Mouse (Mus musculus): ENCODE measurements at regions not wholly inside any gene's neighbourhood (a gene's known extent, or its start where the extent isn't known, plus 50 kb on each side); places are given as distances from the start of the nearest gene placed in this dataset.

GRCm38 (mm10) chr17:94291221-94291620 lies 458.6 kb downstream of the Mettl4 start:
- TF ChIP-seq CHD2 (IDR thresholded peaks at IDR 0.05; ENCODE audit: low read depth, low read length) (no peak), MAFK (IDR thresholded peaks at IDR 0.05; ENCODE audit: insufficient read depth, low read depth, low read length) (no peak), ZNF384 (IDR thresholded peaks at IDR 0.05; ENCODE audit: low read depth, low read length) (no peak), ZC3H11A (IDR thresholded peaks at IDR 0.05; ENCODE audit: borderline replicate concordance, low read depth, low read length) (no peak)
